Mouse (Mus musculus) forebrain, embryonic 13.5 days (tissue): ENCODE measurements around the gene Klhdc9. TPM values are rescaled to one million over a fixed set of nuclear protein-coding genes. Genes with fewer than 3 reads are reported as not detected.
A peak's percentile ranks its signal among the peaks of the same experiment; 100 is the strongest.

Experiments
- ATAC-seq: fragments of 200-750 bp; cut with Nextera tagmentation; 2 replicates; pipeline ENCODE4 v1.8.0; 2017
- H3K27ac ChIP-seq: fragments of 300-500 bp; sonication (generic); 2 replicates; pipeline ENCODE4 v1.5.1; 2015; ENCODE audit warnings: inconsistent platforms, mild to moderate bottlenecking, moderate library complexity
- H3K27me3 ChIP-seq: fragments of 300-500 bp; sonication (generic); 2 replicates; pipeline ENCODE4 v1.6.1; 2015; ENCODE audit warnings: mild to moderate bottlenecking, inconsistent platforms
- H3K36me3 ChIP-seq: fragments of 300-500 bp; sonication (generic); 2 replicates; pipeline ENCODE4 v1.6.1; 2015; ENCODE audit warnings: mild to moderate bottlenecking, inconsistent platforms; ENCODE audit not compliant: poor library complexity, severe bottlenecking
- H3K4me1 ChIP-seq: fragments of 300-500 bp; sonication (generic); 2 replicates; pipeline ENCODE4 v1.6.1; 2015; ENCODE audit warnings: inconsistent platforms
- H3K4me2 ChIP-seq: fragments of 300-500 bp; sonication (generic); 2 replicates; pipeline ENCODE4 v1.6.1; 2015; ENCODE audit warnings: inconsistent platforms, mild to moderate bottlenecking, moderate library complexity
- H3K4me3 ChIP-seq: fragments of 300-500 bp; sonication (generic); 2 replicates; pipeline ENCODE4 v1.5.1; 2015; ENCODE audit warnings: mild to moderate bottlenecking, inconsistent platforms
- H3K9ac ChIP-seq: fragments of 300-500 bp; sonication (generic); 2 replicates; pipeline ENCODE4 v1.6.1; 2015; ENCODE audit warnings: mild to moderate bottlenecking, inconsistent platforms
- H3K9me3 ChIP-seq: fragments of 300-500 bp; sonication (generic); replicated peaks from 2 replicates; pipeline ENCODE4 v1.6.1; 2016; ENCODE audit warnings: inconsistent platforms
- WGBS: fragments of 180-500 bp; shearing (Covaris S2); methylation state at CpG from one replicate; pipeline ENCODE4 v1.1.7; 2015; 5-methylcytosine and 5-hydroxymethylcytosine counted together
- polyA plus RNA-seq: library from polyadenylated mRNA; unstranded; fragments of >200 nt; fragmentation: Nextera tagmentation; extraction: Ambion mirVana; gene quantifications from 2 replicates; pipeline ENCODE4 v1.2.1, GENCODE M21; 2015

Gene Klhdc9
- 3.3 and 3.8 TPM in 2 replicates for polyA plus RNA-seq

GRCm38 (mm10) chr1:171360656-171361055, at the start of gene Klhdc9:
TSS of gene Klhdc9 (minus strand) at chr1:171360798.
- H3K4me2 ChIP-seq: peak within 1 kb of the TSS; percentile 88
- peaks cover 3% of the 10 kb centered on the region; the same call in 1 of the 2 replicates for H3K9me3 ChIP-seq
- peaks cover 28% of the 10 kb centered on the region for H3K36me3 ChIP-seq
- H3K27ac ChIP-seq: peak within 1 kb of the TSS; percentile 67
- peak; percentile 97 for ATAC-seq
- WGBS: under 1% methylated on average over 21 of the region's 21 CpGs
- peak within 1 kb of the TSS; percentile 68 for H3K9ac ChIP-seq
- H3K4me1 ChIP-seq: peaks cover 18% of the 10 kb centered on the region
- peak within 1 kb of the TSS; percentile 46 for H3K4me3 ChIP-seq
- no peaks in the 10 kb centered on the region for H3K27me3 ChIP-seq

GRCm38 (mm10) chr1:171410231-171410630, 49.6 kb upstream of the Klhdc9 start:
- ATAC-seq: no peak

GRCm38 (mm10) chr1:171407263-171407662, 46.7 kb upstream of the Klhdc9 start:
- Histone ChIP-seq H3K36me3 (no peaks in the 10 kb centered on the region), H3K9me3 (no peaks in the 10 kb centered on the region), H3K4me1 (no peaks in the 10 kb centered on the region), H3K4me2 (no peak overlapping the region), H3K27ac (no peak overlapping the region), H3K4me3 (no peak overlapping the region), H3K9ac (no peak overlapping the region), H3K27me3 (peaks cover 26% of the 10 kb centered on the region)
- no peak for ATAC-seq
- WGBS: 86% methylated on average over 5 of the region's 5 CpGs

More at GRCm38 (mm10) chr1:171410231-171410630, 49.6 kb upstream of the Klhdc9 start:
- Histone ChIP-seq H3K27me3 (peaks cover 26% of the 10 kb centered on the region), H3K4me3 (0 out of 2 replicates have a peak overlapping the region, but pooled peaks have one; percentile 92), H3K36me3 (peaks cover 8% of the 10 kb centered on the region), H3K4me2 (no peak overlapping the region), H3K9me3 (no peaks in the 10 kb centered on the region), H3K4me1 (peaks cover 21% of the 10 kb centered on the region), H3K27ac (no peak overlapping the region), H3K9ac (no peak overlapping the region)
- WGBS: 79% methylated on average over 1 of the region's 1 CpGs

GRCm38 (mm10) chr1:171402991-171403390, 42.4 kb upstream of the Klhdc9 start:
- no peaks in the 10 kb centered on the region for H3K36me3 ChIP-seq
- no peaks in the 10 kb centered on the region for H3K9me3 ChIP-seq
- ATAC-seq: no peak
- no peaks in the 10 kb centered on the region for H3K4me1 ChIP-seq
- 89% methylated on average over 9 of the region's 9 CpGs for WGBS
- H3K4me3 ChIP-seq: no peak overlapping the region
- no peak overlapping the region for H3K9ac ChIP-seq
- H3K27me3 ChIP-seq: peaks cover 16% of the 10 kb centered on the region; the same call in 1 of the 2 replicates
- H3K4me2 ChIP-seq: no peak overlapping the region
- H3K27ac ChIP-seq: no peak overlapping the region

- Histone ChIP-seq H3K4me1 (no peaks in the 10 kb centered on the region), H3K36me3 (no peaks in the 10 kb centered on the region), H3K27me3 (peaks cover 10% of the 10 kb centered on the region; the same call in 1 of the 2 replicates), H3K9ac (no peak overlapping the region), H3K4me3 (no peak overlapping the region), H3K4me2 (no peak overlapping the region), H3K27ac (no peak overlapping the region), H3K9me3 (no peaks in the 10 kb centered on the region)
- 79% methylated on average over 4 of the region's 4 CpGs for WGBS
- ATAC-seq: no peak
Measured at GRCm38 (mm10) chr1:171401821-171402220, 41.2 kb upstream of the Klhdc9 start.

- H3K9ac ChIP-seq: no peak overlapping the region
- ATAC-seq: no peak
- H3K4me3 ChIP-seq: no peak overlapping the region
- no peaks in the 10 kb centered on the region for H3K36me3 ChIP-seq
- no peak overlapping the region for H3K4me2 ChIP-seq
- WGBS: 82% methylated on average over 4 of the region's 4 CpGs
- H3K4me1 ChIP-seq: no peaks in the 10 kb centered on the region
- H3K9me3 ChIP-seq: no peaks in the 10 kb centered on the region
- no peak overlapping the region for H3K27ac ChIP-seq
- no peaks in the 10 kb centered on the region for H3K27me3 ChIP-seq
Measured at GRCm38 (mm10) chr1:171390101-171390500, 29.5 kb upstream of the Klhdc9 start.

- H3K9ac ChIP-seq: no peak within 1 kb of the TSS
- WGBS: 83% methylated on average over 15 of the region's 15 CpGs
- H3K4me1 ChIP-seq: no peaks in the 10 kb centered on the region
- H3K36me3 ChIP-seq: no peaks in the 10 kb centered on the region
- no peaks in the 10 kb centered on the region for H3K27me3 ChIP-seq
- H3K9me3 ChIP-seq: no peaks in the 10 kb centered on the region
- H3K27ac ChIP-seq: no peak within 1 kb of the TSS
- no peak within 1 kb of the TSS for H3K4me2 ChIP-seq
- ATAC-seq: no peak
- H3K4me3 ChIP-seq: no peak within 1 kb of the TSS
Measured at GRCm38 (mm10) chr1:171388376-171389102, 27.9 kb upstream of the Klhdc9 start, which contains the start of gene Arhgap30. TSS of gene Arhgap30 (plus strand) at chr1:171388954.

- H3K4me2 ChIP-seq: no peak overlapping the region
- WGBS: 25% methylated on average over 6 of the region's 6 CpGs
- no peaks in the 10 kb centered on the region for H3K4me1 ChIP-seq
- no peak for ATAC-seq
- H3K36me3 ChIP-seq: no peaks in the 10 kb centered on the region
- H3K27ac ChIP-seq: no peak overlapping the region
- H3K27me3 ChIP-seq: no peaks in the 10 kb centered on the region
- H3K4me3 ChIP-seq: no peak overlapping the region
- H3K9me3 ChIP-seq: no peaks in the 10 kb centered on the region
- no peak overlapping the region for H3K9ac ChIP-seq
Measured at GRCm38 (mm10) chr1:171387099-171387498, 26.5 kb upstream of the Klhdc9 start.

- 65% methylated on average over 9 of the region's 9 CpGs for WGBS
Measured at GRCm38 (mm10) chr1:171385171-171385570, 24.6 kb upstream of the Klhdc9 start.

GRCm38 (mm10) chr1:171384361-171384760, 23.8 kb upstream of the Klhdc9 start:
- Histone ChIP-seq H3K27ac (no peak overlapping the region), H3K9me3 (no peaks in the 10 kb centered on the region), H3K4me3 (no peak overlapping the region), H3K4me1 (peaks cover 11% of the 10 kb centered on the region), H3K27me3 (peaks cover 17% of the 10 kb centered on the region), H3K36me3 (no peaks in the 10 kb centered on the region), H3K4me2 (no peak overlapping the region), H3K9ac (no peak overlapping the region)
- 68% methylated on average over 9 of the region's 9 CpGs for WGBS
- 0 out of 2 replicates have a peak, but pooled peaks have one; percentile 7 for ATAC-seq

More at GRCm38 (mm10) chr1:171385171-171385570, 24.6 kb upstream of the Klhdc9 start:
- Histone ChIP-seq H3K4me1 (peaks cover 3% of the 10 kb centered on the region), H3K27me3 (peaks cover 9% of the 10 kb centered on the region), H3K9ac (no peak overlapping the region), H3K27ac (no peak overlapping the region), H3K4me3 (no peak overlapping the region), H3K36me3 (no peaks in the 10 kb centered on the region), H3K9me3 (no peaks in the 10 kb centered on the region), H3K4me2 (no peak overlapping the region)
- no peak for ATAC-seq

- H3K9me3 ChIP-seq: no peaks in the 10 kb centered on the region
- ATAC-seq: no peak
- no peaks in the 10 kb centered on the region for H3K36me3 ChIP-seq
- no peak overlapping the region for H3K27ac ChIP-seq
- H3K4me2 ChIP-seq: no peak overlapping the region
- WGBS: 86% methylated on average over 11 of the region's 11 CpGs
- H3K4me1 ChIP-seq: peaks cover 11% of the 10 kb centered on the region
- H3K9ac ChIP-seq: no peak overlapping the region
- no peak overlapping the region for H3K4me3 ChIP-seq
- peaks cover 17% of the 10 kb centered on the region for H3K27me3 ChIP-seq
Measured at GRCm38 (mm10) chr1:171382096-171382620, 21.6 kb upstream of the Klhdc9 start.

GRCm38 (mm10) chr1:171379935-171380599, 19.5 kb upstream of the Klhdc9 start:
- H3K4me1 ChIP-seq: peaks cover 11% of the 10 kb centered on the region
- H3K36me3 ChIP-seq: no peaks in the 10 kb centered on the region
- peak overlapping the region; percentile 29 for H3K4me3 ChIP-seq
- H3K9ac ChIP-seq: peak overlapping the region; percentile 34
- ATAC-seq: peak; percentile 81
- no peak overlapping the region for H3K27ac ChIP-seq
- H3K27me3 ChIP-seq: peaks cover 17% of the 10 kb centered on the region
- WGBS: 2% methylated on average over 31 of the region's 31 CpGs
- H3K9me3 ChIP-seq: no peaks in the 10 kb centered on the region
- H3K4me2 ChIP-seq: peak overlapping the region; percentile 59
